Mouse (Mus musculus) neural tube, embryonic 14.5 days (tissue): ENCODE measurements around the gene Ankrd34a. TPM values are rescaled to one million over a fixed set of nuclear protein-coding genes. Genes with fewer than 3 reads are reported as not detected.

Experiments
- ATAC-seq: fragments of 200-750 bp; cut with Nextera tagmentation; 2 replicates; pipeline ENCODE4 v1.8.0; 2017; ENCODE audit warnings: low read depth, mild to moderate bottlenecking, moderate TSS enrichment, moderate library complexity
- H3K27ac ChIP-seq: fragments of 300-500 bp; sonication (generic); 2 replicates; pipeline ENCODE4 v1.5.1; 2014; ENCODE audit warnings: low read depth, mild to moderate bottlenecking, control low read depth, low read length, moderate library complexity, mixed read lengths
- H3K27me3 ChIP-seq: fragments of 300-500 bp; sonication (generic); 2 replicates; pipeline ENCODE4 v1.6.1; 2014; ENCODE audit warnings: low read length; ENCODE audit not compliant: control insufficient read depth, insufficient read depth
- H3K36me3 ChIP-seq: fragments of 300-500 bp; sonication (generic); 2 replicates; pipeline ENCODE4 v1.6.1; 2014; ENCODE audit warnings: low read length, mixed read lengths; ENCODE audit not compliant: control insufficient read depth, insufficient read depth
- H3K4me1 ChIP-seq: fragments of 300-500 bp; sonication (generic); 2 replicates; pipeline ENCODE4 v1.6.1; 2014; ENCODE audit warnings: low read length; ENCODE audit not compliant: control insufficient read depth, insufficient read depth
- H3K4me2 ChIP-seq: fragments of 300-500 bp; sonication (generic); 2 replicates; pipeline ENCODE4 v1.6.1; 2014; ENCODE audit warnings: mild to moderate bottlenecking, low read depth, low read length, control low read depth
- H3K4me3 ChIP-seq: fragments of 300-500 bp; sonication (generic); 2 replicates; pipeline ENCODE4 v1.5.1; 2014; ENCODE audit warnings: low read depth, low read length, control low read depth, mixed read lengths
- H3K9ac ChIP-seq: fragments of 300-500 bp; sonication (generic); replicated peaks from 2 replicates; pipeline ENCODE4 v1.6.1; 2014; ENCODE audit warnings: low read depth, mild to moderate bottlenecking, control low read depth, low read length, mixed read lengths
- H3K9me3 ChIP-seq: fragments of 300-500 bp; sonication (generic); 2 replicates; pipeline ENCODE4 v1.6.1; 2016; ENCODE audit warnings: low read length; ENCODE audit not compliant: control insufficient read depth
- WGBS: fragments of 180-500 bp; shearing (Covaris S2); extraction: QIAGEN DNeasy Blood & Tissue Kit; methylation state at CpG from one replicate; pipeline ENCODE4 v1.1.7; 2014; 5-methylcytosine and 5-hydroxymethylcytosine counted together
- polyA plus RNA-seq: library from polyadenylated mRNA; unstranded; fragments of >200 nt; fragmentation: Nextera tagmentation; extraction: Ambion mirVana; gene quantifications from 2 replicates; pipeline ENCODE4 v1.2.1, GENCODE M21; 2014

Ankrd34a gene
- polyA plus RNA-seq, 1 experiment from 2014 or later, result 21.0 TPM

GRCm38 (mm10) chr3:96559911-96560850, 36.3 kb upstream of the Ankrd34a start:
- peak overlapping the region; percentile 73 for H3K4me3 ChIP-seq
- peaks cover 32% of the 10 kb centered on the region for H3K4me1 ChIP-seq
- no peaks in the 10 kb centered on the region for H3K9me3 ChIP-seq
- ATAC-seq, result no peak
- no peaks in the 10 kb centered on the region for H3K27me3 ChIP-seq
- no peaks in the 10 kb centered on the region; the same call in 1 of the 2 replicates for H3K36me3 ChIP-seq
- H3K9ac ChIP-seq, result peak overlapping the region; percentile 32; the same call in 1 of the 2 replicates
- no peak overlapping the region for H3K27ac ChIP-seq
- peak overlapping the region; percentile 79 for H3K4me2 ChIP-seq
- WGBS, result 88% methylated on average over 23 of the region's 23 CpGs

- H3K9me3 ChIP-seq, result no peaks in the 10 kb centered on the region
- H3K4me3 ChIP-seq, result peak overlapping the region; percentile 73
- WGBS, result 72% methylated on average over 9 of the region's 9 CpGs
- H3K36me3 ChIP-seq, result no peaks in the 10 kb centered on the region; the same call in 1 of the 2 replicates
- peak overlapping the region; percentile 79 for H3K4me2 ChIP-seq
- no peak overlapping the region for H3K27ac ChIP-seq
- peaks cover 28% of the 10 kb centered on the region for H3K4me1 ChIP-seq
- ATAC-seq, result no peak
- no peak overlapping the region for H3K9ac ChIP-seq
- no peaks in the 10 kb centered on the region for H3K27me3 ChIP-seq
Observed at GRCm38 (mm10) chr3:96560881-96561668, 35.4 kb upstream of the Ankrd34a start.

DNA sequence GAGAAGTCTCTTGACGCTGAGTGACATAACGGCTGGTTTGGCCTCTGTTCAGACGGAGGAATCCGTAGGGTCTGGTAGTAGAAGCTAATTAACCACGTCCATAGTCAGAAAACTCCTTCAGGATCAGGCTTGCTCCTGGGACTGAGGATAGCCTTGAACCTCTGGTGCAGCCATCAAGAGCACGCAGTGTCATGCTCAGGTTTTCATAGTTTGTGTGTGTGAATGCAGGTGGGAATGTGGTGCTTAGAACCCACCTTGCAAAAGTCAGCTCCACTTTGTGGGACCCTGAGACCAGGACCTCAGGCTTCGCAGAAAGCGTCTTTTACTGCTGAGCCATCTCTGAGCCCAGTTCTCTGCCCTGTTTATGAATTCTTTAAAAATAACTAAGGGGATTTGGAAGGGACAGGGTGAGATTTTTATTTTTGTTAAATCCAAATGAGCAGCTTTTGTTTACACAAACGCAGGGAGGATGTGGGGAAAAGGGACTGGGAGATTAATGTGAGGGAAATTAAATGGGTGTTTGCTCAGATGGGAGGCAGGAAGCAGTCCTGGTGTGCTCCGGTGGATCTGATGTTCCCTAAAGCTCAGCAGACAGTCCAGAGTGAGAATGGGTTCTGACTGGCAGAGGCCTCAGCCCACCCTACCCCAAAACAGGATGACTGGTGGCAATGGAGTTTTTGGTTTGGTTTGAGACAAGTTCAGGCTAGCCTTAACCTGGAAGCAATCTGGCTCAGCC, 34.3 kb upstream of the Ankrd34a start:
- Histone ChIP-seq H3K4me1 (peaks cover 25% of the 10 kb centered on the region), H3K27ac (no peak overlapping the region; the same call in 1 of the 2 replicates), H3K36me3 (no peaks in the 10 kb centered on the region; the same call in 1 of the 2 replicates), H3K4me3 (no peak overlapping the region), H3K9ac (no peak overlapping the region), H3K4me2 (peak overlapping the region; percentile 79; the same call in 1 of the 2 replicates), H3K27me3 (no peaks in the 10 kb centered on the region), H3K9me3 (no peaks in the 10 kb centered on the region)
- no peak for ATAC-seq
- 53% methylated on average over 10 of the region's 10 CpGs for WGBS

DNA sequence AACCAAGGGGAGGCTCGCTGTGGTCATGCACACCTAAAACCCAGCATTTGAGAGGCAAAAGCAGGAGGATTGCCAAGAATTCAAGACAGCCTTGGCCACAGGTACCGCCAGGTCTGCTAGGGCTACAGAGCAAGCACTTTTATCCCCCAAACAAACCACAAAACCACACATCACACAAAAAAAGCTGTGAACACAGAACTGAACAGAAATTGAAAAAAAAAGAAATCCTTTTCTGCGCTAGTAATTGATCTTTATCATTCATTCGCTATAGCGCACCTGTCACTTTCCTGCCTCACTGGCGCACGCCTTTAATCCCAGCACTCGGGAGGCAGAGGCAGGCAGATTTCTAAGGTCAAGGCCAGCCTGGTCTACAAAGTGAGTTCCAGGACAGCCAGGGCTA, 33.2 kb upstream of the Ankrd34a start:
- WGBS, result 97% methylated on average over 8 of the region's 8 CpGs

DNA sequence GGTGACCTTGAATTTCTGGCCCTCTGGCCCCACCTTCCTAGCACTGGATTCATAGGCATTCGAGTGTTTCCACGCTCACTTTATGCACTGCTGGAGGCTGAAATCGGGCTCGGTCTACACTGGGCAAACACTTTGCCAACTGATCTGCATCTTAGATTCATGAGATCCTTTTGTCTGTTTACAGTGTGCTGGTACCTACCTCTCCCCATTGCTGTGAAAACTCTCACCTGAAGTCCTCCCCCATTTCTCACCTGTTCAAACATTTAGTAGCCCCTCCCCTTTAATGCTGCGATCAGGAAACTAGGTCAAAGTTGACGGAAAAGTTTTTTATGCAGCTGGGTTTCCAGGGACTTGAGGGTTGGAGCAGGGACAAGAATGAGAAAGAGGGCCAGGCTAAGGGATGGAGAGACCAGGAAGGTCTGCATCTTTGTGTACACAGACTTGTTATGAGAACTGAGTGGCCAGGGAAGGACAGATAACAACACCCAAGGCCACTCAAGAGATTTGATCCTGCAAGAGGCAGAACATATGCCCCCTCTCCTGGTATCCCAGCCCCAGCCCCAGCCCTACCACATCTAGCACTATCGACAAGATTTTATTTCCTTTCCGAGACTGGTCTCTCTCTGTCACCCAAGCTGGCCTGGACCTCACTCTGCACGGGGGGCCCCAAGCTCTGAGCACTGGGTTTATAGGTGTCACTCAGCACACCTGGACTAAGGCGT, 32.4 kb upstream of the Ankrd34a start:
- Histone ChIP-seq H3K27ac (no peak overlapping the region; the same call in 1 of the 2 replicates), H3K27me3 (no peaks in the 10 kb centered on the region), H3K4me2 (no peak overlapping the region), H3K4me3 (no peak overlapping the region), H3K9me3 (no peaks in the 10 kb centered on the region), H3K4me1 (peaks cover 22% of the 10 kb centered on the region), H3K9ac (no peak overlapping the region), H3K36me3 (no peaks in the 10 kb centered on the region; the same call in 1 of the 2 replicates)
- no peak for ATAC-seq
- WGBS, result 71% methylated on average over 10 of the region's 10 CpGs

More for the DNA sequence above, 33.2 kb upstream of the Ankrd34a start:
- Histone ChIP-seq H3K9ac (no peak overlapping the region), H3K36me3 (no peaks in the 10 kb centered on the region; the same call in 1 of the 2 replicates), H3K4me1 (peaks cover 25% of the 10 kb centered on the region), H3K9me3 (no peaks in the 10 kb centered on the region), H3K4me3 (no peak overlapping the region), H3K27ac (no peak overlapping the region), H3K4me2 (no peak overlapping the region), H3K27me3 (no peaks in the 10 kb centered on the region)
- ATAC-seq, result no peak

GRCm38 (mm10) chr3:96564633-96565032, 31.8 kb upstream of the Ankrd34a start:
- Histone ChIP-seq H3K9ac (no peak overlapping the region), H3K9me3 (no peaks in the 10 kb centered on the region), H3K4me1 (peaks cover 17% of the 10 kb centered on the region), H3K36me3 (no peaks in the 10 kb centered on the region; the same call in 1 of the 2 replicates), H3K27ac (no peak overlapping the region; the same call in 1 of the 2 replicates), H3K4me2 (no peak overlapping the region), H3K27me3 (no peaks in the 10 kb centered on the region), H3K4me3 (no peak overlapping the region)
- WGBS, result 69% methylated on average over 7 of the region's 7 CpGs
- no peak for ATAC-seq

- ATAC-seq, result no peak
- 98% methylated on average over 2 of the region's 3 CpGs for WGBS
- Histone ChIP-seq H3K4me3 (no peak overlapping the region), H3K27me3 (no peaks in the 10 kb centered on the region), H3K9me3 (no peaks in the 10 kb centered on the region), H3K4me1 (peaks cover 12% of the 10 kb centered on the region; the same call in 1 of the 2 replicates), H3K4me2 (no peak overlapping the region), H3K36me3 (no peaks in the 10 kb centered on the region; the same call in 1 of the 2 replicates), H3K27ac (no peak overlapping the region), H3K9ac (no peak overlapping the region)
Observed at GRCm38 (mm10) chr3:96565105-96565504, 31.3 kb upstream of the Ankrd34a start.
